ENCODE assay signal across 8 mouse cellular contexts in genomic region chr1:11413894-11414556, GRCm38 (mm10). TPM values are rescaled to one million over a fixed set of nuclear protein-coding genes. Genes with fewer than 3 reads are reported as not detected.
DNase-seq lines count a peak whose midpoint lies in the region; ATAC-seq lines count a peak whose summit lies in the region.

Gene A830018L16Rik (plus strand): TSS chr1:11414105.

- no peaks in the 10 kb centered on the region for H3K9me3 ChIP-seq in hindbrain, embryonic 15.5 days
- no peaks in the 10 kb centered on the region for H3K9me3 ChIP-seq in lung, embryonic 16.5 days (ENCODE audit: control insufficient read depth, low read length)

- no peaks in the 10 kb centered on the region for H3K36me3 ChIP-seq in hindbrain, embryonic 15.5 days
- no peaks in the 10 kb centered on the region for H3K36me3 ChIP-seq in lung, embryonic 16.5 days (ENCODE audit: control insufficient read depth, insufficient read depth, low read length)

- no peaks in the 10 kb centered on the region; the same call in 1 of the 2 replicates for H3K27me3 ChIP-seq in hindbrain, embryonic 15.5 days
- peaks cover 16% of the 10 kb centered on the region for H3K27me3 ChIP-seq in lung, embryonic 16.5 days (ENCODE audit: control insufficient read depth, insufficient read depth, low read depth, low read length)

- peaks cover 11% of the 10 kb centered on the region for H3K4me1 ChIP-seq in hindbrain, embryonic 15.5 days (replicated peaks)
- peaks cover 8% of the 10 kb centered on the region for H3K4me1 ChIP-seq in lung, embryonic 16.5 days (replicated peaks; ENCODE audit: control insufficient read depth, insufficient read depth, low read length)

- DNase-seq in adrenal gland, adult 8-10 months = peak; percentile 6
- DNase-seq in embryo, embryonic 10 days (ENCODE audit: low spot score) = peak; percentile 90
- DNase-seq in gastrocnemius, postnatal 10 days = peak; percentile 67
- DNase-seq in layer of hippocampus, postnatal 25 days (ENCODE audit: extremely low spot score in 1 of 2, low spot score in 1 of 2) = peak; percentile 58 to 70
- peak; percentile 32 for DNase-seq in retina, postnatal 7 days (ENCODE audit: low read depth, low spot score)

- H3K4me3 ChIP-seq in hindbrain, embryonic 15.5 days = peak within 1 kb of the TSS; percentile 69
- H3K4me3 ChIP-seq in lung, embryonic 16.5 days (ENCODE audit: low read length) = peak within 1 kb of the TSS; percentile 54

- H3K9ac ChIP-seq in hindbrain, embryonic 15.5 days = peak within 1 kb of the TSS; percentile 66
- H3K9ac ChIP-seq in lung, embryonic 16.5 days (ENCODE audit: low read length) = peak within 1 kb of the TSS; percentile 57

- under 1% methylated on average over 50 of the region's 50 CpGs for WGBS in hindbrain, embryonic 15.5 days
- WGBS in lung, embryonic 16.5 days = under 1% methylated on average over 50 of the region's 50 CpGs

- peak within 1 kb of the TSS; percentile 96 for H3K4me2 ChIP-seq in hindbrain, embryonic 15.5 days
- peak within 1 kb of the TSS; percentile 90 for H3K4me2 ChIP-seq in lung, embryonic 16.5 days (ENCODE audit: low read depth, low read length)

- ATAC-seq in hindbrain, embryonic 15.5 days (ENCODE audit: low FRiP score, low read depth) = peak; percentile 99
- peak; percentile 99 for ATAC-seq in lung, embryonic 16.5 days (ENCODE audit: low read depth)
- no peak for ATAC-seq in CD4-positive, CD25-positive, alpha-beta regulatory T cell, adult 4 months

- H3K27ac ChIP-seq in hindbrain, embryonic 15.5 days (replicated peaks) = peak within 1 kb of the TSS; percentile 81
- H3K27ac ChIP-seq in lung, embryonic 16.5 days (ENCODE audit: low read length) = no peak within 1 kb of the TSS

RNA-seq across cellular contexts. Expression of gene A830018L16Rik, which starts in this region (rescaled TPM):
- under 1 TPM; 0.25 to 0.62 (median 0.57) TPM for total RNA-seq in adrenal gland, adult 8-10 months (2022)
- total RNA-seq in gastrocnemius, postnatal 10 days (2021) = under 1 TPM; 0.45 TPM
- 10.9 and 11.0 TPM in 2 replicates for polyA plus RNA-seq in hindbrain, embryonic 15.5 days (2015; fragmentation: Nextera tagmentation; extraction: Ambion mirVana)
- total RNA-seq in layer of hippocampus, postnatal 25 days (2021) = 100 to 1,000 TPM; 111 to 113 TPM
- polyA plus RNA-seq in lung, embryonic 16.5 days (2015; fragmentation: Nextera tagmentation; extraction: Ambion mirVana) = 0.63 and 0.73 TPM in 2 replicates
- not detected for polyA plus RNA-seq in CD4-positive, CD25-positive, alpha-beta regulatory T cell, adult 4 months (2017; shearing (Covaris generic))

Comparison
In these comparisons a context has a peak if more than half of its experiments do, and no peak if none do; other contexts are left out.
1. RNA of gene A830018L16Rik (total RNA-seq): 111 to 113 TPM in layer of hippocampus, postnatal 25 days; 0.25 to 0.62 TPM in adrenal gland, adult 8-10 months and 0.45 TPM in gastrocnemius, postnatal 10 days; every median in the first group is over 10 times any median in the second.
2. Peak in DNase-seq in adrenal gland, adult 8-10 months; RNA of the gene not detected or under 1 TPM.
3. Peak in DNase-seq in gastrocnemius, postnatal 10 days; RNA of the gene not detected or under 1 TPM.
4. Peak in ATAC-seq, H3K4me3 ChIP-seq, H3K9ac ChIP-seq and H3K4me2 ChIP-seq in lung, embryonic 16.5 days; RNA of the gene not detected or under 1 TPM.
5. DNase-seq: peak in every context shown above with its lines; median percentile 90 in embryo, embryonic 10 days; 67 in gastrocnemius, postnatal 10 days; 64 in layer of hippocampus, postnatal 25 days; 32 in retina, postnatal 7 days; 6 in adrenal gland, adult 8-10 months.